Mouse (Mus musculus) heart, adult 2 months (tissue): ENCODE measurements around the gene Mpped1.

Experiments used
- CTCF ChIP-seq: fragments of 200-600 bp; IDR thresholded peaks from 2 replicates; pipeline ENCODE4 v1.8.1; 2022; ENCODE audit warnings: antibody characterized with exemption, mild to moderate bottlenecking, moderate library complexity
- EP300 ChIP-seq: fragments of 200-500 bp; IDR thresholded peaks from 2 replicates; pipeline ENCODE4 v1.6.1; 2011; ENCODE audit warnings: low read depth, low read length, control low read depth; ENCODE audit not compliant: insufficient read depth
- POLR2A ChIP-seq: fragments of 200-500 bp; IDR thresholded peaks from 2 replicates; pipeline ENCODE4 v1.6.1; 2011; ENCODE audit warnings: mild to moderate bottlenecking, low read depth, low read length, control low read depth; ENCODE audit not compliant: insufficient read depth

DNA sequence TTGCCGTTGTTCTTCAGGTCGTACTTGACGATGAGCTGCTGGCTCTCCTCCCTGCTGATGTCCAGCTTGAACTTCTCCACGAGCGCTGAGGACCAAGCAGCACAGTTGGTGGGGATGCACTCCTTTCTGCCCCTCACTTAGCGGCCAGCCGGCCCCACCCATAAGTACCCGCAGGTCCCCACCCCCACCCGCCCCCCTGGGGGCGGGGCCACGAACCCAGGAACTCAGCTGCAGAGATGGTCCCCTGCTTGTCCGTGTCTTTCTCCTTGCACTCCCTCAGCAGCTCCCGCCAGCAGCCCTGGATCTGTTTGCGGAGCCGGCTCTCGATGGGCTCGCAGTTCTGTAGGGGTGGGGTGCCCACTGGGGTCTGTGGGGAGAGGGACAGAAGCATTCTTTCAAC is 91.7 kb downstream of the Mpped1 start:
- no peak for TF ChIP-seq CTCF
- TF ChIP-seq POLR2A, result no peak
- TF ChIP-seq EP300, result no peak
